Mouse (Mus musculus) intestine, embryonic 14.5 days (tissue): Measurements from ENCODE around the gene Zcchc10. TPM values are rescaled to one million over a fixed set of nuclear protein-coding genes. Genes with fewer than 3 reads are reported as not detected.

Experiments used
- ATAC-seq: fragments of 200-750 bp; cut with Nextera tagmentation; replicated peaks from 2 replicates; pipeline ENCODE4 v1.8.0; 2017; ENCODE audit warnings: low read depth, moderate number of reproducible peaks, moderate TSS enrichment, moderate library complexity; ENCODE audit not compliant: low FRiP score, low TSS enrichment
- DNase-seq: peaks from one replicate; pipeline ENCODE4 v3.0.0-alpha.2; 2018; ENCODE audit warnings: low spot score
- H3K27ac ChIP-seq: fragments of 300-500 bp; sonication (generic); 2 replicates; pipeline ENCODE4 v1.5.1; 2014; ENCODE audit warnings: low read depth, mild to moderate bottlenecking, control low read depth
- H3K27me3 ChIP-seq: fragments of 300-500 bp; sonication (generic); replicated peaks from 2 replicates; pipeline ENCODE4 v1.6.1; 2014; ENCODE audit warnings: low read length, control low read depth; ENCODE audit not compliant: control insufficient read depth, insufficient read depth
- H3K36me3 ChIP-seq: fragments of 300-500 bp; sonication (generic); 2 replicates; pipeline ENCODE4 v1.6.1; 2014; ENCODE audit warnings: low read length, control low read depth; ENCODE audit not compliant: control insufficient read depth, insufficient read depth
- H3K4me1 ChIP-seq: fragments of 300-500 bp; sonication (generic); replicated peaks from 2 replicates; pipeline ENCODE4 v1.6.1; 2014; ENCODE audit warnings: low read length, control low read depth, mixed read lengths; ENCODE audit not compliant: control insufficient read depth, insufficient read depth
- H3K4me2 ChIP-seq: fragments of 300-500 bp; sonication (generic); 2 replicates; pipeline ENCODE4 v1.6.1; 2014; ENCODE audit warnings: low read length
- H3K4me3 ChIP-seq: fragments of 300-500 bp; sonication (generic); 2 replicates; pipeline ENCODE4 v1.5.1; 2014; ENCODE audit warnings: low read depth, low read length, control low read depth, mixed read lengths
- H3K9ac ChIP-seq: fragments of 300-500 bp; sonication (generic); 2 replicates; pipeline ENCODE4 v1.6.1; 2014; ENCODE audit warnings: mild to moderate bottlenecking, low read length
- H3K9me3 ChIP-seq: fragments of 300-500 bp; sonication (generic); 2 replicates; pipeline ENCODE4 v1.6.1; 2016; ENCODE audit warnings: low read length, control low read depth; ENCODE audit not compliant: control insufficient read depth
- WGBS: fragments of 180-500 bp; shearing (Covaris S2); extraction: QIAGEN DNeasy Blood & Tissue Kit; methylation state at CpG from one replicate; pipeline ENCODE4 v1.1.7; 2014; 5-methylcytosine and 5-hydroxymethylcytosine counted together
- polyA plus RNA-seq: library from polyadenylated mRNA; unstranded; fragments of >200 nt; fragmentation: Nextera tagmentation; extraction: Ambion mirVana; gene quantifications from 2 replicates; pipeline ENCODE4 v1.2.1, GENCODE M21; 2014

Zcchc10 gene
- polyA plus RNA-seq, 1 experiment from 2014 or later: 22.4 TPM

DNA sequence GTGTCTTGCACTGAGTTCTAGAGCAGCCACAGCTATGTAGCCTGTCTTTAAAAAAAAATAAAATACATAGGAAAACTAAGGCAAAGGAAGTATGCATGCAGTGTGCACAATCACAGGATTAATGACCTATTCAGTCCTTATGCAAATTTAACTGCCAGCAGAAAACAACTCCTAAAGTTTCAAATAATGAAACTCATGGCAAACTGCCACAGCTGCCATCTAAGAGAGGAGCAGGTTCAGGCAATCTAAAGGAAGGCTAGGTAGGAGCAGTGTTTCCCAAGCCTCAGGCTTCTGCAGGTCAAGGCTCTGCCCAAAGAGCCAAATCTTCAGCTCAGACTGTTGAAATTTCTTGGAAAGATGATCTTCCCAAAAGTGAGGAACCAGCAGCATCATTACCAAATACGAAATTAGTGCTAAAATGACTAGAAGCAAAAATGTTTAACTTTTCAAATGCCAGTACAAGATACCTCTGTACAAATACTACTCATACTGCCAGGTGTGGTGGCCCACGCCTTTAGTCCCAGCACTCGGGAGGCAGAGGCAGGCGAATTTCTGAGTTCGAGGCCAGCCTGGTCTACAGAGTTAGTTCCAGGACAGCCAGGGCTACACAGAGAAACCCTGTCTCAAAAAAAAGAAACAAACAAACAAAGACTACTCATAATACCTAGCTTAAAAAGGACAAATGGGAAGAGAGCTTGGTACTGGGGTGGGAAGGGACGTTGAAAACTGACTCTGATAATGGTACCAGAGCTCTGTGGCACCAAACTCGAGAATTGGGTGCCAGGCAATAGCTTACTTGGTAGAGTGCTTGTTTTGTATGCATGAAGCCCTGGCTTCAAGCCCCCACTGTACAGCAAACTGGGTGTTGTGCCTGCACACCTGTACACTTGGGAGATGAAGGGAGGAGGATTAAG is 26.3 kb upstream of the Zcchc10 start:
- H3K36me3 ChIP-seq: peaks cover 7% of the 10 kb centered on the region
- H3K4me1 ChIP-seq: peaks cover 24% of the 10 kb centered on the region
- DNase-seq (no peak), ATAC-seq (no peak)
- 88% methylated on average over 7 of the region's 7 CpGs for WGBS
- peak overlapping the region; percentile 97 for H3K9ac ChIP-seq
- no peaks in the 10 kb centered on the region for H3K27me3 ChIP-seq
- peak overlapping the region; percentile 72 for H3K4me2 ChIP-seq
- H3K9me3 ChIP-seq: no peaks in the 10 kb centered on the region
- H3K4me3 ChIP-seq: peak overlapping the region; percentile 100
- no peak overlapping the region for H3K27ac ChIP-seq

DNA sequence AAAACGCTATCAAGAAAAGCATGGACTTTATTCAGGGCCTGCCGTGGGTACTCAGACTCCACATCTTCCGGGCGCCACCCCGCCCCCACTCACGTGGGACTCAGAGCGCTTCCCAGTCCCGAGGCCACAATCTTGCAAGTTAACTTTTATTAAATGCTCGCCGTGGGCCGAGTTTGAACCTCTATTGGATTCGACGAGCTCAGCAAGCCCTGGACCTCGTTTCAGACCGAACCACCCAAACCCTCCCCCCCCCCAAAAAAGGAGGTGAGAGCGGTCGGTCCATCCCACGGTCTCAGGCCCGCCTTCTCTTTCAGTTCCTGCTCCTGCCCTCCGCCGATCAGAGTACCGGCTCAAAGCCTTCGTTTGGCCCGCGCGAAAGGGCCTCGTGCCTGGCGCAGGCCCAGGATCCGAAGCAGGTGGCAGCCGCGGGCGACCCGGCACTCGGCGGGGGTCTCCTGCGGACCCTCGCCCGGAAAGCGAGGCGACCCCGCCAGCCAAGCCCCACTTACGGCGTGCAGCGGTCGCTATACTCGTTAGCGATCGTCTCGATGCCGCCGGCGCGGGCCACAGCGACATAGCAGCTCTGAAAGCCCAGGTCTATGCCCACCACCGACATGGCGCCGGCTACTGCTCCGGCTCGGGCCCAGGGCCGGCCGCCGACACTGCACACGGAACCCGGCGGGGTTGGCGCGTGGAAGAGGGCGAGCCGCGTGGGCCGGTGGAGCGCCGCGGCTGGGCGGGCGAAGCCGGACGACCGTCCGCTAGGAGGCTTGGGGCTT is 24.7 kb upstream of the Zcchc10 start:
- peak; percentile 74 for ATAC-seq
- H3K36me3 ChIP-seq: peaks cover 7% of the 10 kb centered on the region; the same call in 1 of the 2 replicates
- WGBS: under 1% methylated on average over 64 of the region's 80 CpGs
- peak; percentile 83 for DNase-seq
- peak overlapping the region; percentile 98 for H3K27ac ChIP-seq
- H3K9me3 ChIP-seq: no peaks in the 10 kb centered on the region
- H3K4me3 ChIP-seq: peak overlapping the region; percentile 100
- peak overlapping the region; percentile 72 for H3K4me2 ChIP-seq
- H3K4me1 ChIP-seq: peaks cover 24% of the 10 kb centered on the region
- H3K9ac ChIP-seq: peak overlapping the region; percentile 97
- no peaks in the 10 kb centered on the region for H3K27me3 ChIP-seq

DNA sequence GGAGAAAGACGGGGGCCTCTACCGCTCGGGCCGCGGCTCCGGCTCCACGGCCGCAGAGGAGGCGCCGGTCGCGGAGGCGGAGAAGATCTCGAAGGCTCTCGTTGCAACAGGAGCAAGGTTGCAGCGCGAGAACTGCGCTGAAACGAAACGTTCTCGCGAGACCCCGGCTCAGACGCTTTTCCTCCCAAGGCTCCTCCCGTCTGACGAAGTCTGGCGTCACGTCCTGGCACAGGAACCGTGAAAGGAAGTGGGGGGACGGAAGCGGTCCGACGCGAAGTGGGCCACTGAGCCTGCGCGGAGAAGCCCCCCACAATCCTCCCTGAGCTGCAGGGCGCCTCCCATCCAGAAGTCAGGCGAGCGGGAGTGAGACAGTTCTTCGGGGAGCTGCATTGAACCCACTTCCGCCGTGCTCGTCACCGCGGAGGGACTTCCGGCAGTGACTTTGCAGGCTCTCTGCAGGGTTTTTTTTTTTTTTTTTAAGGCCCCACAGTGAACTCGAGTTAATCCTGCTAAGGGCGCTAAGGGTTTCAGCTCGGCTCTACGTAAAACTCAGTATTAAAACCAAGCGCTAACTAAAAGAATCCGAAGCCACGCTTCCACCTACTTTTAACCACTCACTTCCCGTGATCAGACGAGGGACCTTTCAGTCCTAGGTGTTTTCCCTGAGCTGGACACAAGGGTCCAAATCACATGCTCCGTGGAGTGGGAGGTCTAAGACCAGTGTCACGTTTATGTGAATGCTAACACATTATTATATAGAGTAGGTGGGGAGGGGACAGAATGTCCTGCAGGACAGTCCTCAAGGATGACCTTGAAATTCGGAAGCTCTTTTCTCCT is 23.9 kb upstream of the Zcchc10 start, which contains the start of gene Hspa4:
Gene Hspa4, minus strand, starts transcription at position 128 of the 837 bp plus-strand sequence.
- under 1% methylated on average over 58 of the region's 58 CpGs for WGBS
- Histone ChIP-seq H3K4me2 (peak within 1 kb of the TSS; percentile 84), H3K9me3 (no peaks in the 10 kb centered on the region), H3K27me3 (no peaks in the 10 kb centered on the region), H3K36me3 (peaks cover 7% of the 10 kb centered on the region; the same call in 1 of the 2 replicates), H3K4me1 (peaks cover 17% of the 10 kb centered on the region), H3K27ac (peak within 1 kb of the TSS; percentile 98), H3K9ac (peak within 1 kb of the TSS; percentile 97), H3K4me3 (peak within 1 kb of the TSS; percentile 100)
- peak; percentile 99 for DNase-seq
- peak; percentile 95 for ATAC-seq

DNA sequence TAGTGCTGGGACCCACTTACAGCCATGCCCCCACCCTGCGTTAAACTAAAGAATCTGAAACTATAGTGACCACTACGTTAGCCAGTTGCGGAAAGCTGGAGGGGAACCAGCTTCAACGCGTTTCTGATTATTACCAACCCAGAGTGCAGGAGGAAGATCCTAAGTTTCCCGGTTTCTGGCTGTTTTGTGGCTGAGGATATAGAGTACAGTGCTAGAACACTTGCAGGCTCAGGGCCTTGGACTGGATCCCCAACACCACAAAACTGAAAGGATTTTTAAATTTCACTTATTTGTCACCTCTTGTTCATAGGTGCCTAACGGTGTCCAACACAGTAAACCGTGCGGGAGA is 23.3 kb upstream of the Zcchc10 start:
- Histone ChIP-seq H3K4me3 (peak overlapping the region; percentile 100), H3K9ac (peak overlapping the region; percentile 97), H3K36me3 (peaks cover 7% of the 10 kb centered on the region; the same call in 1 of the 2 replicates), H3K27ac (peak overlapping the region; percentile 98), H3K4me1 (peaks cover 17% of the 10 kb centered on the region), H3K27me3 (no peaks in the 10 kb centered on the region), H3K9me3 (no peaks in the 10 kb centered on the region), H3K4me2 (peak overlapping the region; percentile 84)
- DNase-seq: no peak
- no peak for ATAC-seq
- WGBS: 48% methylated on average over 9 of the region's 9 CpGs

DNA sequence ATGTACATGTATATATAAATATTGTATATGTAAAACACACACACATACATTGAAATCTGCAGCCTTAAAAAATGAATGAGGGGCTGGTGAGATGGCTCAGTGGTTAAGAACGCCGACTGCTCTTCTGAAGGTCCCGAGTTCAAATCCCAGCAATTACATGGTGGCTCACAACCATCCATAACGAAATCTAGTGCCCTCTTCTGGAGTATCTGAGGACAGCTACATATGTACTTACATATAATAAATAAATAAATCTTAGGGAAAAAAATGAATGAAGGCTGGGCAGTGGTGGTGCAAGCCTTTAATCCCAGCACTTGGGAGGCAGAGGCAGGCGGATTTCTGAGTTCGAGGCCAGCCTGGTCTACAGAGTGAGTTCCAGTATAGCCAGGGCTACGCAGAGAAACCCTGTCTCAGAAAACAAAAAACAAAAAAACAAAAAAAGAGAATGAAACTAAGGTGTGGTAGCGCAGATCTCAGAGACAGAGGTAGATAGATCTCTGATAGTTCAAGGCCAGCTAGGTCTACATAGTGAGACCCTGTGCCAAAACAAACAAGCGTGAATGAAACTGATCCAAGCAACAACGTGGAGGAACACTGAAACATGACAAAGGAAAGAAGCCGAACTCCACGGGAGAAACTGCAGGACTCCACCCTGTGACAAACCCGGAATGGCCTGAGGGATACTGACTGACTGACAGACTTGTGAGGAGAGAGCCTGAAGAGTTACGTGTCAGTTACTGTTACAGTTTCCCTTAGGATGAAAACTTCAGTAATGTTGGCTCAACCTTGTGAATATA is 20.2 kb upstream of the Zcchc10 start:
- H3K27me3 ChIP-seq: no peaks in the 10 kb centered on the region
- no peaks in the 10 kb centered on the region for H3K36me3 ChIP-seq
- 88% methylated on average over 14 of the region's 14 CpGs for WGBS
- H3K4me2 ChIP-seq: no peak overlapping the region
- no peak overlapping the region for H3K4me3 ChIP-seq
- no peak overlapping the region for H3K9ac ChIP-seq
- ATAC-seq (no peak), DNase-seq (no peak)
- H3K9me3 ChIP-seq: no peaks in the 10 kb centered on the region
- no peak overlapping the region for H3K27ac ChIP-seq
- H3K4me1 ChIP-seq: peaks cover 21% of the 10 kb centered on the region

DNA sequence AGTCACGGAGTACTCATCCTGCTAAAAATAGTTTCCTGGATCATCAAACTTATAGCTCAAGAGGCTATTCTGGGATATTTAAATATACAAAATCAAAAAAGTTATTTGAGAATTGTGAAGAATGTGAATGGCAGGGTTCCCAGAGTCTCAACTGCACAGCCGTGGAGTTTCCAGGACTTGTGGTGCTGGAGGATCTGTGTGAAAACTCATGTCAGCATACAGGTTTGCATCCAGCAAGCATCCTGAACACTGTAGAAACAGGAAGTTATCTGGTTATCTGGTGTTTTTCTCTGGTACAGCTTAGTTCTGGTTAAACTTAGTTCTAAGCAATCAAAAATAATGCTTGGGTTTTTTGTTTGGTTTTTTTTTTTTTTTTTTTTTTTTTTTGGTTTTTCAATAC is 17.5 kb upstream of the Zcchc10 start:
- no peak overlapping the region for H3K9ac ChIP-seq
- H3K27me3 ChIP-seq: no peaks in the 10 kb centered on the region
- DNase-seq (no peak), ATAC-seq (no peak)
- no peaks in the 10 kb centered on the region for H3K36me3 ChIP-seq
- no peak overlapping the region for H3K4me2 ChIP-seq
- peaks cover 14% of the 10 kb centered on the region for H3K4me1 ChIP-seq
- 50% methylated on average over 2 of the region's 2 CpGs for WGBS
- H3K27ac ChIP-seq: no peak overlapping the region
- no peaks in the 10 kb centered on the region for H3K9me3 ChIP-seq
- H3K4me3 ChIP-seq: no peak overlapping the region

DNA sequence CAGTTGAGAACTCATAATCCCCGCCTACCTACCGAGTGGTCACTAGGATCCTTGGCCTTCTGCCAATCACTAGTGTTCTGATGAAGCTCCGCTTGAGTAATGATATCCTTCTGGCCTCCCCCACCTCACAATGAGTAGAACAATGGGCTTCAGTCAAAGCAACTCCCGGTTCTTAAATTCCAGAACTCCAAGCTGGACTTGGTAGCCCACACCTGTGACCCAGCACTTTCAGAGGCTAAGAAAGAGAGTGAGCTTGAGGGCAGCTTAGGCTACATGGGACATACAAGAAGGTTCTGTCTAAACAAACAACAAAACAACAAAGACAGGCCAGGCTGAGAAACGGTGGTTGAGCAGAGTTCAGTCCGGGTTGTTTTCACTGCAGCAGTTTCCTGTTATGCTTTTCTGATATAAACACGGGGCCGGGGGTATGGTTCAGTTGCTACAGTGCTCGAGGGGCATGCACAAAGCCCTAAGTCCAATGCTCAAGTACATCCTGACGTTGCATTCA is 16.9 kb upstream of the Zcchc10 start:
- Histone ChIP-seq H3K36me3 (no peaks in the 10 kb centered on the region), H3K27ac (peak overlapping the region; percentile 76; the same call in 1 of the 2 replicates), H3K4me3 (no peak overlapping the region), H3K9me3 (no peaks in the 10 kb centered on the region), H3K27me3 (no peaks in the 10 kb centered on the region), H3K4me2 (no peak overlapping the region), H3K9ac (no peak overlapping the region), H3K4me1 (peaks cover 14% of the 10 kb centered on the region)
- DNase-seq (no peak), ATAC-seq (no peak)
- 50% methylated on average over 10 of the region's 10 CpGs for WGBS
